Mouse (Mus musculus): ENCODE results near the gene Gm3435.
"Not testable (repeated sequence)": the region's sequence is repeated elsewhere in the genome, so short reads cannot be mapped to it uniquely, and the experiment has no call there.

Gm3435 gene

GRCm38 (mm10) chr17:15009706-15010413 is at the start of gene Gm3435:
TSS of gene Gm3435 (plus strand) at chr17:15010176.
- not testable (repeated sequence) for DNase-seq (ENCODE audit: low spot score)

- DNase-seq (ENCODE audit: low spot score) = peak; percentile 14
Measured at GRCm38 (mm10) chr17:14960520-14960919, 49.5 kb upstream of the Gm3435 start.

GRCm38 (mm10) chr17:14960951-14961556 is 48.9 kb upstream of the Gm3435 start, which contains the start of gene Phf10:
TSS of gene Phf10 (minus strand) at chr17:14961273.
- DNase-seq (ENCODE audit: low spot score) = peak; percentile 16

- not testable (repeated sequence) for DNase-seq (ENCODE audit: low spot score)
Measured at GRCm38 (mm10) chr17:14961557-14962154, 48.3 kb upstream of the Gm3435 start.

- not testable (repeated sequence) for DNase-seq (ENCODE audit: low spot score)
Measured at GRCm38 (mm10) chr17:14968373-14968913, 41.5 kb upstream of the Gm3435 start.

- not testable (repeated sequence) for DNase-seq (ENCODE audit: low spot score)
Measured at GRCm38 (mm10) chr17:14977718-14978361, 32.1 kb upstream of the Gm3435 start.

GRCm38 (mm10) chr17:14978362-14979038 is 31.5 kb upstream of the Gm3435 start, which contains the start of the genes 9030025P20Rik and Gm3417:
TSS of gene 9030025P20Rik (plus strand) at chr17:14978468.
TSS of gene Gm3417 (minus strand) at chr17:14978790.
- DNase-seq (ENCODE audit: low spot score) = not testable (repeated sequence)

GRCm38 (mm10) chr17:14990116-14990702 is 19.8 kb upstream of the Gm3435 start:
- DNase-seq (ENCODE audit: low spot score) = not testable (repeated sequence)

GRCm38 (mm10) chr17:14992522-14993138 is 17.3 kb upstream of the Gm3435 start:
- not testable (repeated sequence) for DNase-seq (ENCODE audit: low spot score)

GRCm38 (mm10) chr17:14993139-14993832 is 16.7 kb upstream of the Gm3435 start:
- not testable (repeated sequence) for DNase-seq (ENCODE audit: low spot score)

- DNase-seq (ENCODE audit: low spot score) = not testable (repeated sequence)
Measured at GRCm38 (mm10) chr17:14994140-14994539, 15.8 kb upstream of the Gm3435 start.

- DNase-seq (ENCODE audit: low spot score) = not testable (repeated sequence)
Measured at GRCm38 (mm10) chr17:15000047-15000446, 9.9 kb upstream of the Gm3435 start.

- not testable (repeated sequence) for DNase-seq (ENCODE audit: low spot score)
Measured at GRCm38 (mm10) chr17:15009088-15009487, 888 bp upstream of the Gm3435 start.

GRCm38 (mm10) chr17:15021503-15022220 is 11.7 kb downstream of the Gm3435 start:
- DNase-seq (ENCODE audit: low spot score) = not testable (repeated sequence)

- not testable (repeated sequence) for DNase-seq (ENCODE audit: low spot score)
Measured at GRCm38 (mm10) chr17:15023878-15024492, 14.0 kb downstream of the Gm3435 start.

- not testable (repeated sequence) for DNase-seq (ENCODE audit: low spot score)
Measured at GRCm38 (mm10) chr17:15024502-15025193, 14.7 kb downstream of the Gm3435 start.

GRCm38 (mm10) chr17:15025513-15025912 is 15.5 kb downstream of the Gm3435 start:
- not testable (repeated sequence) for DNase-seq (ENCODE audit: low spot score)

- not testable (repeated sequence) for DNase-seq (ENCODE audit: low spot score)
Measured at GRCm38 (mm10) chr17:15031414-15031813, 21.4 kb downstream of the Gm3435 start.
